Mouse (Mus musculus) cerebellum, adult 9-10 months (tissue): ENCODE data around the gene Zfp791.
"Not testable (repeated sequence)": the region's sequence is repeated elsewhere in the genome, so short reads cannot be mapped to it uniquely, and the experiment has no call there.

Source experiments
- DNase-seq: peaks from one replicate; pipeline ENCODE4 v3.0.0; 2022

Gene Zfp791

DNA sequence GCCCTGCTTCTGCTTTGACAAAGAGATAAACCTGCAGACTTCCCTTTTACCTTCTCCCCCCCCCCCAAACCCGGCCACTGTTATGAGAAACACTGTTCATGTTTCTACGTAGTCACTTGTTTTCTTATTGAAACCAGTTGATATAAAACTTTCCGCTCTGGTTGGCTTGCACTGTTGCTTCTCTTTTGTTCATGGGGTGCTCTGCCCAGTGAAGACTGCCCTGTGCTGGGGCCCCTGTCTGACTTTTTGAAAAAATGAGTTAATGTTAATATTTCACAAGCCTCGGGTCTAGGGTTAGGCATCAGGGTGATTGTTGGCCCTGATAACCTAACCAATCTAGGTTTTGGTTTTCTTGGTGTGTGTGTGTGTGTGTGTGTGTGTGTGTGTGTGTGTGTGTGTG lies 40.7 kb downstream of the Zfp791 start:
- not testable (repeated sequence) for DNase-seq

- DNase-seq: no peak
These were observed 41.7 kb downstream of the Zfp791 start, which contains the start of gene Wdr83 for GRCm38 (mm10) chr8:85081216-85081555. Wdr83 (minus strand) TSS chr8:85081306.

GRCm38 (mm10) chr8:85080532-85081215 lies 42.2 kb downstream of the Zfp791 start, which contains the start of gene Wdr83os:
Wdr83os (plus strand) TSS chr8:85080740.
- peak; percentile 74 for DNase-seq

DNA sequence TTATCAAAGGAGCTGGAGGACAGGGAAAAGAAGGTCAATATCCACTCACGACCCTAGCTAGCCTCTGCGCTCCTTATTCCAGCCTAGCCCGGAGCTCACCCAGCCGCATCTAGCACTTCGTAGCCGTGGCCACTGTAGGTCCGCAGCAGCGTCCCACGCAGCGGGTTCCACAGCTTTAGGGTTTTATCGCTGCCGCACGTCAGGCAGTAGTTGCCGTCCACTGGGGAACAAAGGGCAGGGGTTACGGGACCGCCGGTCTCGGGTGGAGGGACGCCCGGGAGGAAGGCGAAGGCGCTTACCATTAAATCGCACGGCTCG lies 42.7 kb downstream of the Zfp791 start:
- no peak for DNase-seq

DNA sequence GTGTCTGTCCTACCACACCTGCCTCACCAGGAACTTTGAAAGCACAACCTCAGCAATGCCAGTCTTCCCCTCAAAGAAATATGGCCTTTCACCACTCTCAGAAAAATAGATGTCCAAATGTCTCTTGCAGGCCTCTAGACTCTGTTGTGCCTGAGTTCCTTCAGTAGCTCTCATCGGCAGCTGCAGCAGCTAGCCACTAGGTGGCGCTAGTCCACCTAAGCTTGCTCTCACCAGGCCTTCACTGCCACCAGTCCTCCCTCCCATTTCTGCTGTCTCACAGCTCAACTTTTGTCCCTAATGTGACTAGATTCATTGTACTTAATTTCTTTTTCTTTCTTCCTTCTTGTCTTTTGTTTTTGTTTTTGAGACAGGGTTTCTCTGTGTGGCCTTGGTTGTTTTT lies 45.9 kb downstream of the Zfp791 start:
- DNase-seq: peak; percentile 83

- DNase-seq: peak; percentile 58
These were observed 46.9 kb downstream of the Zfp791 start for GRCm38 (mm10) chr8:85076001-85076400.

GRCm38 (mm10) chr8:85074617-85075016 lies 48.3 kb downstream of the Zfp791 start:
- DNase-seq: peak; percentile 23

DNA sequence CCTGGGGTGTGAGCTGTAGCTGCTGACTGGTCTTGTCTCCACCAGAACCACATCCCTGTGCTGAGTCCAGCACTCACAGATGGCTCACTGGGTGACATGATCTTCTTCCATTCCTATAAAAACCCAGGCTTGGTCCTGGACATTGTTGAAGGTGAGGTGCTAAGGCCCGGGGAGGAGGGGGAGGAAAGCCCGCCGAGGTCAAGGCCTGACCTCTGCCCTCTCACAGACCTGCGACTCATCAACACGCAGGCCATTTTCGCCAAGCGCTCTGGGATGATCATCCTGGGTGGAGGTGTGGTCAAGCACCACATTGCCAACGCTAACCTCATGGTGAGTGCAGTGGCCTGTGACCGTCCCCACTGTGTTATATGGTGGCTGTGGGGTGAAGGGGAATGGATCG lies 48.7 kb downstream of the Zfp791 start:
- DNase-seq: peak; percentile 40

DNA sequence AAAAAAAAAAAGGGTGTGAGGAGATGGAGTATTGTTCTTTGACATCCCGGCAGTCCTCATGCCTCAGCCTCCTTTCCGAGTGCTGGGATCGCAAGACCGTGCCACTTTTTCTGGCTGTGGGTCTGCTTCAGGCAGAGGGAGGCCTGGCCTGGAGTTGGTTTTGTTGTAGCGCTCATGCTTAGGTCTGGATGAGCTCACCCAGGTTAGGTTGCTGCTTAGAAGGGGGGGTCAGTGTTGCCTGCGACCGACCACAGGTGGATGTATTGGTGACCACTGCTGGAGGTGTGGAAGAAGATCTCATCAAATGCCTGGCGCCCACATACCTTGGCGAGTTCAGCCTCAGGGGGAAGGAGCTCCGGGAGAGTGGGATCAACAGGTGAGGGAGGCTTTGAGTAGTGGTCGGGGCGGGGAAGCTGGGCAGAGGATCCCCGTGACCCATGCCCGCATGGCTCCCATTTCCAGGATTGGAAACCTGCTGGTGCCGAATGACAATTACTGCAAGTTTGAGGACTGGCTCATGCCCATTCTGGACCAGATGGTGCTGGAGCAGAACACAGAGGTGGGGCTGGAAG lies 49.8 kb downstream of the Zfp791 start:
- peak; percentile 49 for DNase-seq

DNA sequence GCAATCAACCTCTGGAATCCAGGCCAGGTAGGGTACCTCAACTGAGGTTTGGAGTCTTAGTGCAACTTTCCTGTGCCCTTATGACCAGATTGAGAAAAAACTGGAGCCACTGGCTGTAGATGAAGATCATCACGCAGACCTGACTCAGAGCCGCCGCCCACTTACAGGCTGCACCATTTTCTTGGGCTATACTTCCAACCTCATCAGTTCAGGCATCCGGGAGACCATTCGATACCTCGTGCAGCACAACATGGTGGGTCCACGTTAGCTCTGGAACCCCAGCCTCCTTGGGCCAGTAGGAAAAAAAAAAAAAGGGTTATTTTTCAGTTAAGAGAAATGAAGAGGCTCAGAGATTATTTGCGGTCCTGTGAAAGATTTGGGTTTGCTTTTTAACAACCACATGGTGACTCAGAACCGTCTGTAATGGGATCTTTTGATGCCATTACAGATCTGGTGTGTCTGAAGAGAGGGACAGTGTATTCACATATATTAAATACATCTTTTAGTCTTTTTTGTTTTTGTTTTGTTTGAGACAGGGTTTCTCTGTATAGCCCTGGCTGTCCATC lies 50.4 kb downstream of the Zfp791 start:
- no peak for DNase-seq

DNA sequence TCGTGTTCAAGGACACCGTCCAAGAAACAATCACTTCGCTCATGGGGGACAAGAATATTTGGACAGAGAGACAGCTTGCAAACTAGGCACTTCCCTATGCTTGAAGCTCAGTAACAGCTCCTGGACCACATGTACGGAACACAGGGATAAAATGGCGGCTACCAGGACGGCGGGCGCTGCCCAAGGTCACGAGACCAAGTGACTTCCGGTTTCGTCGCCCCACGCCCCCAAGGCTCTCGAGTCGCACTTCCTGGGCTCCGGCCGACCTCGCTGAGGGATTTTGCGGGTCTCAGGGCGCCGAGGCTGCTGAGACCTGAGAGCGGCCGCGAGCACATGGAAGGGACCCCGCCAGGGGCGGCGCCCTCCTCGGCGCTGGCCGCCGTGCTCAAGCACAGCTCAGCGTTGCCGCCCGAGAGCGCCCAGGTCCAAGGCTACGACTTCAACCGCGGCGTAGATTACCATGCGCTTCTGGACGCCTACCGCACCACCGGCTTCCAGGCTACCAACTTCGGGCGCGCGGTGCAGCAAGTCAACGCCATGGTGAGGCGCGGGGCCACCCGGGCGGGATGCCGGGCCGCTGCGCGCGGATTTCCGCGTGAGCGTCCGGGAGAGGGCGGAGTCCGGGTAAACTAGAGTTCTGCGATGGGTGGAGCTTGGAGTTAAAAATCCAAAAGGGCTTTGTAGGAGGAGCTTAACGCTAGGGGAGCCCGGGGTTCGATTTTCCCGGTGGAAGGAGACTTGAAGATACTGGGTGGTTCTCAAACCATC lies 51.2 kb downstream of the Zfp791 start, which contains the start of gene Dhps:
Gene Dhps, plus strand, starts transcription at position 244 of the 768 bp plus-strand sequence.
- DNase-seq: peak; percentile 90

GRCm38 (mm10) chr8:85071041-85071440 lies 51.9 kb downstream of the Zfp791 start:
- no peak for DNase-seq

DNA sequence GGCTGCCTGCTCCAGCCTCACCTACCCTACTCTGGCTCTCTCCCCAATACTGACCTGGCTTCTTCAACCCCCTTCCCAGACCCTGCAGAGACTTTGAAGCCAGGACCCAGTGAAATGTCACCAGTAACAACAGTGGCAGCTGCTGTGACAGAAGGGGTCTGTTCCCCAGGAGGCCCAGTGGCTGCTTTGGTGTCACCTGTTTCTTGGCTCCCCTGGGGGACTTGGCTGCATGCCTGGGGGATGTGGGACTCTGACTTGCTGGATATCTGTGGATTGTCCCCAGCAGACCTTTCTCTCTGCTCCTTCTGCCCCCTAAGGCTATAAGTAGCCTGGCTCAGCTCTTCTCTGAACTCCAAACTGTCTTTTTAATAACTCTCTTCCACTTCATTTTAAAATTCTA lies 54.9 kb downstream of the Zfp791 start, which contains the start of gene Gm5741:
Gene Gm5741, minus strand, starts transcription at position 1 of the 400 bp plus-strand sequence.
- DNase-seq: no peak

GRCm38 (mm10) chr8:85067155-85067554 lies 55.7 kb downstream of the Zfp791 start:
- no peak for DNase-seq

DNA sequence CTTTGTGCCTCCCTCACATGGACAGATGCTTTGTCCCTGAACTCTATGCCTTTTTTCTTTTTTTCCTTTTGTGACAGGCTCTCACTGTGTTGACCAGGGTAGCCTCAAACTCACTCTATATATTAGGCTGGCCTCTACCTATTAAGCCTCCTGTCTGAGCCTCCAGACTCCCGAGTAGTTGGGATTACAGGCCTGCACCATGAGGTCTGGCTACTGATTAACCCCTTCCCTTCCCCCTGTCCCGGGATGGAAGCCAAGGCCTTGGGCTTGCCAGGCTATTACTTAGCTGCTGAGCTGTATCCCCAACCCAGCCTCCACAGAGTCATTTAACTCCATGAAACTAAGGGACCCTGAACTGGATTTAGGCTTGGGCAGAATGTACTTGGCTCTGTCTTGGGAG lies 57.7 kb downstream of the Zfp791 start:
- DNase-seq: no peak

DNA sequence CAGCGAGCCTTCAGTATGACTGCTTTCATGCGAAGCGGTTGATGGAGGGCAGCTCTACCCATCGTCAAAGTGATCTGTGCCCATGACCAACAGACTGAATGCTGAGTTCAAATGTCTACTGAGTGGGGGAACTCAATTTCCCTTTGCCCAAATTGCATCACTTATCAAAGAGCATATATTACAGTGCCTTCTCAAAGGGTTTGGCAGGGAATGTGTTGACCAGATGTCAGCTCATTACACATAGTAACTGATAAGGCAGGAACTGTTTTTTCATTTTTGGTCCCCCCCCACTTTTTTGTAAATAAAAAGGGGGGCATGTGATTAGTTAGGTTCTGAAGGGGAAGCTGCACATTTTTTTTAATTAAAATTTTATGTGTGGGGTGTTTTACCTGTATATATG lies 60.3 kb downstream of the Zfp791 start:
- no peak for DNase-seq

DNA sequence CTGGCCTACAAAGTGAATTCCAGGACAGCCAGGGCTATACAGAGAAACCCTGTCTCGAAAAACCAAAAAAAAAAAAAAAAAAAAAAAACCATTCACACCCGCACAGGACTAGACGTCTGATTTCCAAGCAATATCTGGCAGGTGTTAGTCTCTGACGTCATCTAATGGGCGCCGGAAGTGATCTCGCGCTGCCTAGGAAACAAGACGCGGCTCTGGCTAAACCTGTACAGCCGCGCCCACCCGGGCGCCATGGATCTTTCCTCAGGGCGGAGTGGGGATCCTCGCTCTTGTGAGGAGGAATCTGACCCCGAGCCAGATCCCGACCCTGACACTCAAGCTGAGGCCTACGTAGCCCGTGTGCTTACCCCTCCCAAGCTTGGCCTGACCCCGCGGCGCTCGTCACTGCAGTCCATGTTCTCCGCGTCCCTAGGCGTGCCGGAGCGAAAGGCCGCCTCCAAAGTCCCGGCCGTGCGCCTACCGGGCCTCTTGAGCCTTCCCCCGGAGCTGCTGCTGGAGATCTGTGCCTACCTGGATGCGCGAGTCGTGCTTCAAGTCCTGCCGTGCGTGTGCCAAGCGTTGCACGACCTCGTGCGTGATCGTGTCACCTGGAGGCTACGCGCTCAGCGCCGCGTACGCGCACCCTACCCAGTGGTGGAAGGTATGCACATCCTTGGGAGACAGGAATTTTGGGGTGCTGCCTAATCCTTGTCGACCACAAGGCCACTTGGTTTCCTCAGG lies 62.8 kb downstream of the Zfp791 start, which contains the start of gene Fbxw9:
Gene Fbxw9, plus strand, starts transcription at position 177 of the 738 bp plus-strand sequence.
- peak; percentile 92 for DNase-seq
